Mouse (Mus musculus) liver, embryonic 14.5 days (tissue): ENCODE measurements around the gene Aldh1l1.

ENCODE experiments used
- CTCF ChIP-seq: IDR thresholded peaks from 2 replicates; pipeline ENCODE4 v1.5.1; 2016; ENCODE audit warnings: antibody characterized with exemption, low read depth, control low read depth
- EP300 ChIP-seq: IDR thresholded peaks from 2 replicates; pipeline ENCODE4 v1.6.1; 2016; ENCODE audit warnings: antibody characterized with exemption, low read depth

DNA sequence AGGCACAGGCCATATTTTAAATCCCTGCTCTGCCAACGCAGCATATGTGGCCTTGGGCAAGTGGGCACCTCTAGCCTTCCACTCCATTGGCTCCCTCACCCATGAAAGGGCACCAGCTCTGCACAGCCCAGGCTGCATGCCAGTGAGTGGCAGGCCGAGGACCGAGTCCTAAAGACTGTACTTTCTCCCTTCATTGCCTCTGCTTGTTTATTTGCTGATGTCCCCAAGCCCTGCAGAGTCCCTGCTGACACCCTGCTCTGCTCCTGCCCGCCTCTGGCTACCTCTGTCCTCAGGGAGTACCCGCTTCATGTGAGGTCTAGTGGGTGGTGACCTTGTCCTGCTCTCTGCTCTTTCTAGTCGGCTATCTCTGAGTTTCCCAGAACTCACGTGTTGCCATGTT is 116.9 kb downstream of the Aldh1l1 start:
- TF ChIP-seq CTCF (no peak), EP300 (no peak)
